ENCODE assay signal across 18 mouse cellular contexts in the genomic region with DNA sequence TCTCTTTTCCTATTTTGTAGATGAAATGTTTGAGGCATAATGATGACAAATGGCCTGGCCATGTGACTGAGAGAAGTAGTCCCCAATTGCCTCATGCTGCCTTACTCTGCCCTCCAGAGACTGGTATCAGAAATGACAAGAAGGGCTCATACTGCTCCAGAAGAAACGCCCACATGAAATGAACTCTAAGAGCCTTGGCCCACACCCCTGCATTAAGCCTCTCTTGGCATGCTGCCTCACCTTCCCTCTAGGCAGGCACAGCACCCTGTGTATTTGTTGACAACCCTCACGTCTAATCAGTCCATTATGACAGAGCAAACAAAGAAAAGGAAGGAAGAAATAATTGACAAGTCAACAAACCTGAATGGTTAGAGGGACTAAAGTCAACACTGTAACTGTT. TPM values are rescaled to one million over a fixed set of nuclear protein-coding genes. Genes with fewer than 3 reads are reported as not detected.
DNase-seq lines count a peak whose midpoint lies in the region; ATAC-seq and TF ChIP-seq lines count a peak whose summit lies in the region.
"Had no signal": no experiment of that assay in that cellular context is flagged by ENCODE, and none has a peak within 500 bp of the region (broad histone marks: within the 10 kb centered on the region; RNA-seq: fewer than 3 reads in every experiment).

No protein-coding gene starts in this region.

- TF ChIP-seq POLR2A in brain, embryonic 14.5 days (IDR thresholded peaks at IDR 0.05; ENCODE audit: borderline replicate concordance, extremely low read depth, insufficient read depth, insufficient read length, poor library complexity, severe bottlenecking), result no peak

- no peaks in the 10 kb centered on the region for H3K27me3 ChIP-seq in hindbrain, postnatal 0 days (ENCODE audit: insufficient read depth, low read length)
- H3K27me3 ChIP-seq in hindbrain, embryonic 12.5 days, result no peaks in the 10 kb centered on the region
- H3K27me3 ChIP-seq in stomach, embryonic 14.5 days (ENCODE audit: control insufficient read depth, insufficient read depth, low read length), result no peaks in the 10 kb centered on the region
- peaks cover 3% of the 10 kb centered on the region; the same call in 1 of the 2 replicates for H3K27me3 ChIP-seq in forebrain, embryonic 11.5 days (ENCODE audit: control insufficient read depth, insufficient read depth, low read length)
- H3K27me3 ChIP-seq: embryonic facial prominence, embryonic 13.5 days; limb, embryonic 12.5 days; neural tube, embryonic 12.5 days had no signal

- WGBS in hindbrain, postnatal 0 days, result 31% methylated on average over 2 of the region's 2 CpGs
- WGBS in hindbrain, embryonic 12.5 days, result 67% methylated on average over 2 of the region's 2 CpGs
- WGBS in stomach, embryonic 14.5 days, result 59% methylated on average over 2 of the region's 2 CpGs
- WGBS in forebrain, embryonic 11.5 days, result 79% methylated on average over 2 of the region's 2 CpGs

- no peak overlapping the region for H3K4me3 ChIP-seq in hindbrain, postnatal 0 days (ENCODE audit: low read length)
- no peak overlapping the region for H3K4me3 ChIP-seq in hindbrain, embryonic 12.5 days
- H3K4me3 ChIP-seq in stomach, embryonic 14.5 days (ENCODE audit: low read depth, low read length), result no peak overlapping the region
- H3K4me3 ChIP-seq in forebrain, embryonic 11.5 days (ENCODE audit: low read depth, low read length), result no peak overlapping the region
- H3K4me3 ChIP-seq: embryonic facial prominence, embryonic 13.5 days; forebrain, embryonic 15.5 days; gastrocnemius, adult 2 months; limb, embryonic 12.5 days; neural tube, embryonic 12.5 days had no signal

- H3K36me3 ChIP-seq in hindbrain, postnatal 0 days (ENCODE audit: insufficient read depth, low read length), result no peaks in the 10 kb centered on the region
- no peaks in the 10 kb centered on the region for H3K36me3 ChIP-seq in hindbrain, embryonic 12.5 days
- no peaks in the 10 kb centered on the region for H3K36me3 ChIP-seq in stomach, embryonic 14.5 days (ENCODE audit: control insufficient read depth, insufficient read depth, low read length)
- H3K36me3 ChIP-seq in forebrain, embryonic 11.5 days (ENCODE audit: control insufficient read depth, insufficient read depth, low read length), result no peaks in the 10 kb centered on the region
- H3K36me3 ChIP-seq: embryonic facial prominence, embryonic 13.5 days; forebrain, embryonic 15.5 days; limb, embryonic 12.5 days; neural tube, embryonic 12.5 days had no signal

- peak; percentile 40 for DNase-seq in hindbrain, postnatal 0 days (ENCODE audit: low spot score)
- DNase-seq in adrenal gland, adult 2 months, result peak; percentile 53
- DNase-seq in brain, embryonic 14.5 days (ENCODE audit: low read depth), result peak; percentile 37
- DNase-seq in layer of hippocampus, postnatal 10 days (ENCODE audit: low spot score in 2 of 2), result no peak
- DNase-seq in forebrain, embryonic 11.5 days (ENCODE audit: low spot score), result no peak
- DNase-seq: cerebellum, postnatal 36 days; gastrocnemius, adult 2 months; heart, postnatal 14 days; kidney, postnatal 14 days; layer of hippocampus, postnatal 36 days; liver, postnatal 0 days had no signal

- H3K9me3 ChIP-seq in hindbrain, postnatal 0 days (ENCODE audit: low read length), result peaks cover 5% of the 10 kb centered on the region; the same call in 1 of the 2 replicates
- no peaks in the 10 kb centered on the region for H3K9me3 ChIP-seq in hindbrain, embryonic 12.5 days (replicated peaks)
- no peaks in the 10 kb centered on the region for H3K9me3 ChIP-seq in stomach, embryonic 14.5 days (ENCODE audit: control insufficient read depth, low read depth, low read length)
- no peaks in the 10 kb centered on the region for H3K9me3 ChIP-seq in forebrain, embryonic 11.5 days (ENCODE audit: control insufficient read depth, low read length)
- H3K9me3 ChIP-seq: forebrain, embryonic 15.5 days had no signal

- no peak overlapping the region for H3K9ac ChIP-seq in hindbrain, postnatal 0 days (replicated peaks; ENCODE audit: low read length)
- H3K9ac ChIP-seq in hindbrain, embryonic 12.5 days, result no peak overlapping the region
- H3K9ac ChIP-seq in stomach, embryonic 14.5 days (replicated peaks; ENCODE audit: low read depth, low read length), result no peak overlapping the region
- no peak overlapping the region for H3K9ac ChIP-seq in forebrain, embryonic 11.5 days (ENCODE audit: low read length)
- H3K9ac ChIP-seq: embryonic facial prominence, embryonic 13.5 days; forebrain, embryonic 15.5 days; limb, embryonic 12.5 days; liver, postnatal 0 days; neural tube, embryonic 12.5 days had no signal

- no peaks in the 10 kb centered on the region for H3K4me1 ChIP-seq in hindbrain, postnatal 0 days (ENCODE audit: insufficient read depth, low read length)
- H3K4me1 ChIP-seq in hindbrain, embryonic 12.5 days, result 0 out of 2 replicates have a peak, but pooled peaks cover 9% of the 10 kb centered on the region
- H3K4me1 ChIP-seq in stomach, embryonic 14.5 days (ENCODE audit: control insufficient read depth, insufficient read depth, low read length), result no peaks in the 10 kb centered on the region
- H3K4me1 ChIP-seq in forebrain, embryonic 11.5 days (replicated peaks; ENCODE audit: control insufficient read depth, insufficient read depth, low read length), result no peaks in the 10 kb centered on the region
- H3K4me1 ChIP-seq: forebrain, embryonic 15.5 days; neural tube, embryonic 12.5 days had no signal

- no peak for ATAC-seq in hindbrain, postnatal 0 days
- ATAC-seq in hindbrain, embryonic 12.5 days (ENCODE audit: low FRiP score), result no peak
- peak; percentile 89 for ATAC-seq in stomach, embryonic 14.5 days (ENCODE audit: insufficient number of reproducible peaks, insufficient read depth, low FRiP score, low read depth)
- no peak for ATAC-seq in forebrain, embryonic 11.5 days (replicated peaks; ENCODE audit: low FRiP score)
- ATAC-seq: forebrain, embryonic 15.5 days; liver, postnatal 0 days had no signal

- H3K27ac ChIP-seq in hindbrain, postnatal 0 days, result no peak overlapping the region
- H3K27ac ChIP-seq in hindbrain, embryonic 12.5 days, result no peak overlapping the region
- H3K27ac ChIP-seq in stomach, embryonic 14.5 days (ENCODE audit: low read length), result no peak overlapping the region
- H3K27ac ChIP-seq in forebrain, embryonic 11.5 days (ENCODE audit: low read depth, low read length), result no peak overlapping the region
- H3K27ac ChIP-seq: embryonic facial prominence, embryonic 13.5 days; forebrain, embryonic 15.5 days; gastrocnemius, adult 2 months; limb, embryonic 12.5 days; neural tube, embryonic 12.5 days had no signal

- no peak for TF ChIP-seq CTCF in hindbrain, postnatal 0 days (IDR thresholded peaks at IDR 0.05; ENCODE audit: low read depth)
- TF ChIP-seq CTCF in brain, embryonic 14.5 days (IDR thresholded peaks at IDR 0.05; ENCODE audit: borderline replicate concordance, extremely low read depth, insufficient read depth, insufficient read length), result no peak

- no peak overlapping the region for H3K4me2 ChIP-seq in hindbrain, postnatal 0 days (ENCODE audit: low read depth, low read length)
- no peak overlapping the region for H3K4me2 ChIP-seq in hindbrain, embryonic 12.5 days (replicated peaks)
- H3K4me2 ChIP-seq in stomach, embryonic 14.5 days (replicated peaks; ENCODE audit: low read depth, low read length), result no peak overlapping the region
- no peak overlapping the region for H3K4me2 ChIP-seq in forebrain, embryonic 11.5 days (ENCODE audit: low read depth, low read length, severe bottlenecking)
- H3K4me2 ChIP-seq: embryonic facial prominence, embryonic 13.5 days; forebrain, embryonic 15.5 days; limb, embryonic 12.5 days; neural tube, embryonic 12.5 days had no signal

RNA-seq across cellular contexts. Expression of a gene that starts 57.2 kb away (rescaled TPM):
- 232 and 270 TPM in 2 replicates for total RNA-seq in hindbrain, postnatal 0 days (2014; rRNA removed)
- polyA plus RNA-seq in hindbrain, postnatal 0 days (2015; fragmentation: Nextera tagmentation; extraction: Ambion mirVana), result 491 and 501 TPM in 2 replicates
- polyA plus RNA-seq in hindbrain, embryonic 12.5 days (2016; fragmentation: Nextera tagmentation; extraction: Ambion mirVana), result 66.4 and 105 TPM in 2 replicates
- under 1 TPM; 0.43 to 0.73 TPM for total RNA-seq in adrenal gland, adult 2 months (2021)
- 0.38 TPM in 1 of 2 replicates, not detected in the other for polyA plus RNA-seq in adrenal gland, adult 2 months (2012; rRNA removed)
- 180 and 239 TPM in 2 replicates for polyA plus RNA-seq in brain, embryonic 14.5 days (2012; rRNA removed)
- 0.85 and 1.0 TPM in 2 replicates for polyA plus RNA-seq in stomach, embryonic 14.5 days (2014; fragmentation: Nextera tagmentation; extraction: Ambion mirVana)
- total RNA-seq in layer of hippocampus, postnatal 10 days (2021), result 100 to 1,000 TPM; 463 to 487 TPM
- polyA plus RNA-seq in forebrain, embryonic 11.5 days (2014; fragmentation: Nextera tagmentation; extraction: Ambion mirVana), result 5.7 and 9.4 TPM in 2 replicates
- total RNA-seq: gastrocnemius, adult 2 months; heart, postnatal 14 days had no signal
- polyA plus RNA-seq: liver, postnatal 0 days; urinary bladder, adult 2 months had no signal

Comparison
In these comparisons a context has a peak if more than half of its experiments do, and no peak if none do; other contexts are left out.
1. DNase-seq: peak in hindbrain, postnatal 0 days (single experiment), adrenal gland, adult 2 months (single experiment) and brain, embryonic 14.5 days (single experiment); none in layer of hippocampus, postnatal 10 days (0 of 2) and forebrain, embryonic 11.5 days (single experiment).